Mouse (Mus musculus): ENCODE measurements around the gene Grik3.

Gene Grik3

DNA sequence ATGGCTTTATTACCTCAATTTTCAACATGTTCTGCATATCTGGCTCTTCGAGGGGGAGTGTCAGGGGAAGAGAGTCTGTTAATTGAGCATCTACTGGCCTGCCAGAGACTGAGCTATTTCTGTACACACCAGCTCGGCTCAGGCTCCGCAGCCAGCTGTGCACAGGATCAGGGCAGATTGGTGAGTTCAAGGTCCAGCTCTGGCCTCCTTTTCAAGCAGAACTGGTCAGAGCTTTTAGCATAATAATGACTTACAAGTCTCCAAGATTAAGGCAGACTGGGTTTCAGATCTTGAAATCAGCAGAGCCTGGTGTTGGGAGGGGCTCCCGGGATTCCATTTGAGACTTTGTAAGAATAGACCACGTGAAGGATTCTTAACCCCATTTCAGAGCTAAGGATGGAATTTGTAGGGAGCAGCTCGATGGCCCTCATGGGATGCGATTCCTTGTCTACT, 55.3 kb downstream of the Grik3 start:
- no peak for DNase-seq (ENCODE audit: low spot score in 2 of 2)

DNA sequence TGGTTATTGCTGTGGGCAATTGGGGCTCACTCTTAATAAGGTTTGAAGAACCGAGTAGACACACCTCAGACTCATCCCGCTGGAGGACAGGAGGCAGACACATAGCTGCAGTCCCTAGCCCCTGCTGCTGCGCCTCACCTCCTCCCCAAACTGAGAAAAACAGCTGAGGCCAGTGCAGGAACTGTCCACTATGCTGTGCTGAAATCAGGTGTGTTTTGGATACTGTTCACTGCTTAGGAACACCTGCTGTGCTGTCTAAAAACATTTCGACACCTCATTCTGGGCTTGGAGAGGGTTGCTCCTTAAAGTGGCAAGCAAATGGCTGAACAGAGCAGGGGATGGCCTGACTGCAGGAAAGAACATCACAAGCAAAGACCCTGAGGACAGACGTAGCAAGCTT, 57.7 kb downstream of the Grik3 start:
- DNase-seq (ENCODE audit: low spot score in 2 of 2): no peak

DNA sequence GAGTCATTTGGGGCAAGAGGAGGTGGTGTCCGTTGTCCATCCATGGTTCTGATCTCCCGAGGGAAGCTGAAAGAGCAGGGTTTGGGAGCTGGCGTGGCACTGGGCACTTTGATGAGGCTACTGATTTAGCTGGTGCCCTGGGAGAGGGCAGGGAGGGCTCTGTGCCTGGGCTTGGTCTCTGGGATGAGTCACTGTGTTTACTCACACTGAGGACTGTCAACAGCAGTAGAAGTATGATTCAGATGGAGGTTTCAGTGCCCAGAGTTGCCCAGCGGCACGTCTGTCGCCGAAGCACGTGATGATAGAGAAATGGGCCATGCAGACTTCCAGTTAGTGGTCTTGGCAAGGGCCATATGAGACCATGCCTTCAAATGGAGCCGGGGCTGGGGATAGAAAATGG, 63.3 kb downstream of the Grik3 start:
- DNase-seq (ENCODE audit: low spot score in 2 of 2): peak in 1 of 2 experiments; percentile 25

DNA sequence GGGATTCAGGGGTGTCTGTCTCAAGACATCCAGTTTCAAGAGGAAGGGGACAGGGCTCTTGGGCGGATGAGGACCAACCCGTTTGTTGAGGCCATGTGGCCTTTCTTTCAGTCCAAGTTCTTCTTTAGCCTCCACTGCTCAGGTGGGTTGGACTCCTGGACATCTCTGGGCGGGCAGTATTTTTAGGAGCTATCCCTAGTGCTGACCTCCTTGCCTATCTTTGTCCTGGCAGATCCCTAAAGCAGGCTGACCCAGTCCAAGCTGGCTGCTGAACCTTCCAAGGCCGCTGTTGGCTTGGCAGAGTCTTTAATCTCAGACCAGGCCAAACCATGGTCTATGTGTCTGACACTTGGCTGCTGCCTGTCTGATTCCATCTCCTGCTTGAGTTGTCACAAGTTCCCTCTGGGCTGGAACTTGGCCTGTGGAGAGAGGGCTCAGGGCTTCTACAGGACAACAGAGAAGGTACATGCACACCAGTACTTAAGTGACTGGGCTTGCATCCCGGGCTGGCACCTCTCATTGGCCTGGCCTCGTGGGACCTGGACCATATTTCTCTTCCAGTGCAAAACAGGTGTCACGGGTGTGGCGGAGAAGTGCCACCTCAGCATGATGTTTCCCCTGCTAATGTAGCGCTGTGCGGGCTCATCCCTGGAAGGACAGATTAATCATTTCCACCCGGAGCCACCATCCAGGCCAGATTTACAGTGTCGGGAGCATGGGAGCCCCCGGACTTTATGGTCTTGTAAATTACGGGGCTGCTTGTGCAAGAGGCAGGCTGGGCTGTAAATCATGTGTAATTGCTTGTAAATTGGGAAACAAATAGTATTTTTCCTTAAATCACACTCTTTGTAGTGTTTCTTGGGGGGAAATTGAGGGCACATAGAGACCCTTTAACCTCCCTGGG, 66.2 kb downstream of the Grik3 start:
- DNase-seq (ENCODE audit: low spot score in 2 of 2): no peak

DNA sequence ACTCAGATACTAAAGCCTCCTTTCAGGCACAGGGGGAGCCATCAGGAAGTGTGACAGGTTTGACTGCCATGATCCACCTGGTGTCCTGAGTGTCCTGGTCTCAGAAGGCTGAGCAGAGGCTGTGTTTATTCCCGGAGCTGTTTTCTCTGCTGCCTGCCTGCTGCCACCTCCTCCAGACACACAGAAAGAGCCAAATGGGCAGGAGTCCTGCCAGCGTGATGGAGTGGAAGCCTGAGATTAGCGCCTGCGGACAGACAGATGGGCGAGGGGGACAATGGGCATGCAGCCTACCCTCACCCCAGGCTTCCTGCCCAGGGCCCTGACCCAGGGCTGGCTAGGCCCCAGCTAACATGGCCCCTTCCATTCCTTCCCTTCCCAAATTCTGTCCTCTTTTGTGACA, 69.1 kb downstream of the Grik3 start:
- no peak for DNase-seq (ENCODE audit: low spot score in 2 of 2)

DNA sequence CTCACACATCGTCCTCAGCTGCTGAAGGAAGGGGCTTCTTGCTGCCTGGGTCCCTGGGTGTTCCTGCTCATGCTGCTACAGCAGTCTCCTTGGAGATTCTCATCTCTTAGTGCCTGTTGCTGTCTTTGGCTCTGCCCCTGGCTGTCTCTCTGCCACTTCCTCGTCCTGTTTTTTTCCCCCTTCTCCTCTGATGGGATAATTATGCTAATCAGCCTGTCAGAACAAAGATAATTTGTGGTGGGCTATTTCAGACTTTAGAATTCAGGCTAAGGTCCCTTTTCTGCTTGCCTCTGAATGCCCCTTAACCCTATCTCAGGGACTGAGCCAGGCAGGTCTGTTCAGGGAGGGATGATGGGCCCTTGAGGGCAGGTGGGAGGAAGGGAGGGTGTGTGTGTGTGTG, 70.3 kb downstream of the Grik3 start:
- no peak for DNase-seq (ENCODE audit: low spot score in 2 of 2)

DNA sequence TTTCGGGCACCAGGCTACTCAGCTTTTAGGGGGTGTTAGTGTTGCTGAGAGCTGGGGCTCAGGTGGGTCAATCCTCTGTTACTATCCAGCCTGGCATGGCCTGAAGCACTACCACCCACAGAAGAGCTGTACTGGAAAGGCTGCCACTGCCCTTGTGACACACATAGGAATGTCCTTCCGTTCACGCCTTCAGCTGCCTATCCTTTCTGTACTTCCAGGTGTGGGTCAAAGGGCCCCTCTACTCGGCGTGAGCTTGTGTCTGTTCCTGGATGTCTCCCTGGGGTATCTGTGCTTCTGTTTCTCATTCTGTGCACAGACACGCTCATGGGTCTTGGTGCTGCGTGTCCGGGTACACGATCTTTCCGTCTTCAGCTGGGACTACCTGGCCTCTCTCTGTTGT, 73.1 kb downstream of the Grik3 start:
- DNase-seq (ENCODE audit: low spot score in 2 of 2): no peak

DNA sequence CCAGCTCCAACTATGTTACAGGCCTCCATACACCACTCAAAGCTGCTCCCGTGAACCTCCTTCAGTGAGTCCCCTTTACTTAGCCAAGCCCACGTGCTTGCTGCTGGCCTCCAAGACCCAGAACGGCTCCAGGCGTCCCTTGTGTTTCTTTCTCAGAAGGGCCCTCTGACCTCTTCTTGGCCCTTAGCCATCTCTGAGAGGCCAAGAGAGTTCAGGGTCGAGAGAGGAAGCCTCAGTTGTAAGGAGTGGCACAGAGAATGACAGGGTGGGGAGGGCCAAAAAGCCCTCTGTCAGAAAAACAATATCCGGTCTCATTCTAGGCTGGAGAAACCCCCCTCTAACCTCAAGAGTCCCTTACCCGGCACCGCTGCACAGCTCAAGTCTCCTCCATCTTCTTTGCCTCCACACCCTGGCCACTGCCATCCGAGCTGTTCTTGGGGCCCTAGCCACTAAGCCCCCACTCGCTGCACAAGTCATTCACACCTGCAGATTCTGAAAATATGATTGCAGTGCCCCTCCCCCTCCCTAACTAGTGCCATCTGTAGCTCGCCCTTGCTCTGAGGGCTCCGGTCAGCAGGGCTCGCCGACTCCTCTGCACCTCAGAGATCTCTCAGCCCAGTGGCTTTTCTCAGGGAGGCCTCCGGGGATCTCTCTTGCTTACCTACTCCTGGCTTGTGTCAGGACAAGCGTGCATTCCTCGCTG, 73.7 kb downstream of the Grik3 start:
- DNase-seq (ENCODE audit: low spot score in 2 of 2): no peak

DNA sequence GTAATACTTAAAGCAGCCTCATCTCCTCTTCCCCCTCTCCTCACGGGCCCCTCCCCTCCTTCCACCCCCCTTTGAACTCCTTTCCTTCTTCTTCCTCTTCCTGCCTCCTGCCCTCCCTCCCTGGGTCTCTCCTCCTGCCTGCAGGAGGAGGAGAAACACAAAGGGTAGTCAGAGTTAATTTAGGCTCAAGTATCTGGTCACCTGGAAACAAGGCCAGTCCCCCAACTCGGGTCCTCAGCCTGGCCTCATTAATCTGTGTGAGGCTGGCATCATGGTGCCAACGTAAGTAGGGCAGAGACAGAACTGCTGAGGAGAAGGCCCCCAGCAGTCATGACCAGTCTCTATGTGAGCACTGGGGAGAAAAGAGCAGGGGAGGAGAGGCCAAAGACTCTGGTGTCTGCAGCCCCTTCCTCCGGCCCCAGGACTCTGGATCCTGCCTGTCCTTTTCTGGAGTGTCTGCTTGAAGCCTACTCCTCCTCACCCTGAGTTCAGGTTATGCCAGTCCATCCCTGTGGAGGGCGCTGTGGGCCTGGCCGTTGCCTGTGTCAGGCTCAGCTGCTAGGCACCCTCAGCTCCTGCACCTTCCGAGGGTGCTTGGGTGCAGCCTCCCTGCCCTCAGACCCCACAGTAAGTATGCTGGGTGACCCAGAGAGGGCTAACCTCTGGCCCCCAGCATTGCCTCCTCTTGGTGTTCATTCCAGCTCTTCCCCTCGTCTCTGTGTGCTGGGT, 75.4 kb downstream of the Grik3 start:
- DNase-seq (ENCODE audit: low spot score in 2 of 2): no peak

DNA sequence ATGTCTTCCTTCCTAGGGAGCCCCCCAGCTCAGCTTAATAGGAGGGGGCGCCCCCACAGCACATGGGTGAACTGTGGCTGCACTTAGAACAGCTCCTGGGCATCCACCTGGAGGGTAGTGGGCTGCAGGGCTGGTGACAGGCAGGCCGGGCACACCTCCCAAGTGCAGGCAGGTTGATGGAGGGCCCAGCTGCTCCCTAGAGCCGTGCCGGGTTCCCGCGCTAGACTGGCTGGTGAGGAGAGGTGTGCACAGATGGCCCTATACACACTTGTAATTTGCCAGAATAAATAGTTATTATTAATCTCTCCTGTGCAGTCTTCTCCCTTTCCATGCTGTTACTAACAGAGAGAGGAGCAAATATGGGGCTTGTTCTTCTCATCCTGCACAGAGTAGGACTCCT, 77.7 kb downstream of the Grik3 start:
- DNase-seq (ENCODE audit: low spot score in 2 of 2): no peak

DNA sequence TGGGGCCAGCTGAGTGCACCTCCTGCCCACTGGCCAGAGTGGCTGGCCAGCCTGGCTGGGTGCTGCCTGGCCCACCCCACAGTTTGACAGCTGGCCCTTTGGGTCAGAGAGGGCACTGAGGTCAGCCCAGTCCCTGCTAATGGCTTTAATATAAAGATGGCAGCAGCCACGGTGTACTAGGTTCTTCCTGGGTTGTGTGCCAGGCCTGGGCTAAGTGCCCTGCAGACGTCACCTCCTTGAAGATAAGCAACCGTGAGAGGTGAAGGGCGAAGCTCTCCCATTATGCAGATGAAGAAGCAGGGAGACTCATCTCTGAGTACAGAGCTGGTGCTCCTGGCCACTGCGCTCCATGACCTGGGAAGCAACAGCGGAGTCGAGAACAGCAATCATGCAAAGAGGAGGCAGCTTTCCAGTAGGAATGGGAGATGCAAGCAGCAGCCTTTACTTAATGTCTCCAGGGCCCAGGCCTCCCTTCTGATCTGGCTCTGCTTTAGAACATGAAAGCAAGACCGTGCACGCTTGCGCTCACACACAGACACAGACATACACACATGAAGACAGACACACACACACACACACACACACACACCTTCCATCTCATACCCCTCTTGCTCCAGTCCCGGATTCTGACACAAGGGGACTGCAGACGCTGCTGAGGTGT, 81.3 kb downstream of the Grik3 start:
- no peak for DNase-seq (ENCODE audit: low spot score in 2 of 2)

DNA sequence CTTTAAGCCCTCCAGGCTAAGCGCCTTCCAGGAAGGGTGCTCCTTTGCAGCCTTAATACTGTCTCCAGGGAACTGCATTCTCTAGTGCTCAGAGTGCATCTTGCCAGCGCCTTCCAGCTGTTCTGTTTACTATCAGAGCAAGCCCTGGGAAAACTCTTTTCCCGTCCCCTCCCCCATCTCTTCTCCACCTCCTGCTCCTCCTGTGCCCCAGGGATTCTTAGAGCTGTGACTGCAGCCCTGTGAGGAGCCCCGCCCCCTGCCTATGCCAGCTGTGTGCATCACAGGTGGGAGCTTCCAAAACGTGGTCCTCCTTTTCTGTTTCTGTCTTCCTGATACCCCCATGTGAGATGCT, 81.8 kb downstream of the Grik3 start:
- no peak for DNase-seq (ENCODE audit: low spot score in 2 of 2)

DNA sequence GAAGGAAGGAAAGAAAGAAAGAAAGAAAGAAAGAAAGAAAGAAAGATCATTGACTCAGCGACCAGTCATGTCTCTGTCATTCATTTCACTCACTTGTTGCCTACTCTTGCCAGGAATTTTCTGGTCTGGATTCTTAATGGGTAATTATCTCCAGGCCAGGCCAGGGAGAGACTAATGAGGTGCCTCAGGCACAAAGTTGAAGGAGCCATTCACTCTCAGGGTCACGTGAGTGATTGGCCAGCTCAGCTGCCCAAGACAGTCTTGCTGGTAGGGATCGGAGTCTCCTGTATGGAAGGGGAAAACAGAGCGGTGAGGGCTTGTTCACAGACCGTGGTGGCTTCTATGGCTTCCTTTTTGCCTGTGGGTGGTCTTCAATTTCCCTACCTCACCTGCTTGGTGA, 82.5 kb downstream of the Grik3 start:
- no peak for DNase-seq (ENCODE audit: low spot score in 2 of 2)

DNA sequence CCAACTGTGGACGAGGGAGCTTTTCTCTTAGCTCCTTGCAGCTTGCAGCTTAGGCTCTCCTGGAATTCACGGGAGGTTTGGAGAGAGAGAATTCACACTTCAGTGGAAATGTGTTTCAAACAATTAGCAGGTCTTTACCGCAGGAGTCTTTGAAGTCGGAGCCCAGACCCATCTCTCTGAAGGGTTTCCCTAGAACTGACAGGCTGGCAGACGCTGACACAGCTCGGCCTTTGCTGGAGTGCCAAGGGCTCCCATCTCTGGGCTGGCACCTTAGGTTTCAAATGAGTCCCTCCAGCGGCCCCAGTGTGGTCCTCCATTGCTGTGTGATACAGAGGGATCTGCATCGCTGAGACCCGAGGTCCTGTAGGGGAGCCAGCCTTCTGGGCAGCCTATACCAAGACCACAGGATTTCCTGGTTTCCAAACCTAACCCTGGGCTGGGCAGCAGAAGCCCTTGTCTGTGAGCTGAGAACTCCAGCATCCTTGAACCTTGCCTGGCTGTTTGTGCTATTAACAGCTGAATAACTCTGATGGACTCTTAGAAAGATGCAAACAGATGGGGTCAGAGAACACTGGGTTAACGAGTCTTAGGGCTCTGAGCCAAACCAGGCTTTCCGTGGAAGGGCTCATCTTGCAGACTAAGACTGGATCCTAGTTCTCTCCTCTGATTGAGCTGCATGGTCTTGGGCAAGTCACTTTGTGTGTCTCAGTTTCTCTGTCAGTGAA, 83.6 kb downstream of the Grik3 start:
- no peak for DNase-seq (ENCODE audit: low spot score in 2 of 2)

DNA sequence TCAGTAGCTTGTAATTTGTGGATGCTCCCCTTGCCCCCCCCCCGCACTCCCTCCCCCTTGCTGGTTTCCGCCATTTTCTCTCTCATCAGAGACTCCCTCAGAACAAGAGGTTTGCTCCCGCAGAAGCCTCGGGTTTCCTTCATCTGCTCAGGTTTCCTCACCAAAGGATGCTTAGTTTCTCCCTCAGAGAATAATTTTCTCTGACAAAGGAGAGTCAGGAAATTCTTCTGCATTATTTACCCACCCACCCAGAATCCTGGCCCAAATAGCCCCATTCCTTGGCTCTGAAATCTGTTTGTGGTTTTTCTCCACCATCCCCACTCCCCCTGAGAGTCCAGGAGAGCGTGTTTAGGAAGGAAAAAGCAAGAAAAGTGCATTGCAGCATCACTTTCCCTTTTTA, 89.8 kb downstream of the Grik3 start:
- DNase-seq (ENCODE audit: low spot score in 2 of 2): no peak

DNA sequence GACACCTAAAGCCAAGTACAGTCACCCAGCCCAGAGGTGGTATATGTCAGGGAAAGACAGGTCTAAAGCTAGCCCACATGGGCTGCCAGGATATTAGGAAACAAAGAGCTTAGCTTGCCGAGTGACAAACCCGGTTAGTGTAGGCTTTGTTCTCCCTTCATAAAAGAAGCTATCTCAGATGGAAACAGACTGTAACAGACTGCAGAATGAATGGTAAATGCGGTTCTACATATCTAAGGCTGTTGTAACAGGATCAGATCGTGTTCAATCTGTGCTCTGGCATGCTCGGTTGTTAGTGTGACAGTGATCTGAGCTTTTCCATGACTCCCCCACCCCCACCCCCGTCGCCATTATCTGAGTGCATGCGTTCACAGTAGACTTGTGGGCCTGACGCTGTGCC, 92.8 kb downstream of the Grik3 start:
- no peak for DNase-seq (ENCODE audit: low spot score in 2 of 2)

DNA sequence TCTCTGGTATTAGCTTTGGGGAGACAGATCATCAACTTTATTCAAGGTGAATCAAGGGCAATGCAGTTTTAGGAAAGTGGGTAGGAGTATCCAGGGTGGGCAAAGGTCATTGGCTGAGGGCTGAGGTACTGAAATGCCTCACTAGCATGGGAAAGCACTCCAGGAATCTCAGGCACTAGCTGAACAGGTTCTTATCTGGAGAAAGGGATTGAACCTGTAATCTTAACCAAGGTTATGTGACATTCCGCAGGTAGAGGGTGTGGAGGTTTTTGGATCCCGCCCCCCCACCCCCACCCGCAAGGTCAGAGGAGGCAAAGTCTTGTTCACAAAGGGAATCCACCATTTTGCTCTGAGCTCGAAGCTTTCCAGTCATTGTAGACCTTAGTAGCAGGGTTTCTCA, 93.4 kb downstream of the Grik3 start:
- no peak for DNase-seq (ENCODE audit: low spot score in 2 of 2)

DNA sequence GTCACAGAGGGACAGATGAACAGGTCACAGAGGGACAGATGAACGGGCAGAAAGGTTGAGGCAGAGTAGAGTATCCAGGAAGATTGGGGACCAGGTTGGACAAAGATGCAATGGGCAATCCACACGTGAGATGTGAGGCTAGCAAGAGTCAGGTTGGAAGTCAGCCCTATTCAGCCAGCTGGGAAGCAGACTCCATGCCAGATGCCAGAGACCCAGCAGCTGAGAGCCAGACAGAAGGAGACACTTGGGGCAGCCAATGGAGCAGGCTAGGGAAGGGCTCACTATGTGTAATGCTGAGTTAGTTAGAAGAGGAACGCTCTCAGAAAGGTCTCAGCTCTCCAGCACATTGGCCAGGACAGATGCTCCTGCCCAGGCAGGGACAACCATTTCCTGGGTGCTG, 94.2 kb downstream of the Grik3 start:
- no peak for DNase-seq (ENCODE audit: low spot score in 2 of 2)

DNA sequence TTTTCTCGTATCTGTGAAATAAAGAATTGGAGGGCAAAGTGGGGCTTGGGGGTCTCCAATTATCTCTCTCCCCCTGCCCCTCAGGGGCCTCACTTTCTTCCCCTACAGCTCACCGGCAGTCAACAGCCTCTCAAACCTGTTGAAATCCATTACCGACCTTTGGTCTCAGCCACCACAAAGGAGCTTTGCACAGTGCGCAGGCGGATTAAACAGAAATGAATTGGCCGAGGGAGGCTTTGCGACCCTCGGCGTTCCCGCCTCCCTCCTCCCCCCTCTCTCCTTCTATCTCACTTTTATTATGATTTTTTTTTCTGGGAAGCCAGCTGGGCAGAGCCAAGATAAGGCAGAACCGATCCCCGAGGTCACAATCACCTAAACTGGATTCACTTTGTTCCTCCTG, 97.1 kb downstream of the Grik3 start:
- DNase-seq (ENCODE audit: low spot score in 2 of 2): no peak

DNA sequence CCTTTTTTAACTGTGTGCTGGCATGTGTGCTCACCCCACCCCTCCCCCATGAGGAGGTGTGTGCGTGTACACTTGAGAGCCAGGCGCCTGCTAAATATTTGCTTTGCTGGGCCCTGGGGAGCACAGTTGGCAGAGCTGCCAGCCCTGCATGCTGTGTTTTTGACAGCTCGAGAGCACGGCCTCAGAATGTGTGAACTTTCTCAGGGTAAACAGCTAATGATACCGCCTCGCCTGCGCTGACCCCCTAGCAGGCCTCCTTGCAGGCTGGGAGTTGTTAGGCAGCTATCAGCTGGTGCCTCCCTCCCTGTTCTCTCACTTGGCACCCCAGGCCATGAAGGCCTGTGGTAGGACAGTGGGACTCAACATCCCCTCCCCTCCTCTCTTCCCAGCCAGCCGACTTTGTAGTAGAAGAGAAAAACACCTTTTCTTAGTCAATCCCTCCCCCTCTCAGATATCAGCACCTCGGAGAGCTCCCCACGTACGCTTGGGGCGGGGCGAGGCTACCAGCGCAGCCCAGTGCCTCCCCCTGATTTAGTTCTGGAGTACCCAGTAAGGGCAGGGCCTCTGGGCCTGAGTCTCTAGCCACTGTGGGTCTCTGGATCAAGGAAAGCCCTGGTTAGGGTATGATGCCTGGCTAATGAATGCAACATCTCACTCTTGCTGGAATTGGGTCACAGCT, 99.9 kb downstream of the Grik3 start:
- DNase-seq (ENCODE audit: low spot score in 2 of 2): no peak

DNA sequence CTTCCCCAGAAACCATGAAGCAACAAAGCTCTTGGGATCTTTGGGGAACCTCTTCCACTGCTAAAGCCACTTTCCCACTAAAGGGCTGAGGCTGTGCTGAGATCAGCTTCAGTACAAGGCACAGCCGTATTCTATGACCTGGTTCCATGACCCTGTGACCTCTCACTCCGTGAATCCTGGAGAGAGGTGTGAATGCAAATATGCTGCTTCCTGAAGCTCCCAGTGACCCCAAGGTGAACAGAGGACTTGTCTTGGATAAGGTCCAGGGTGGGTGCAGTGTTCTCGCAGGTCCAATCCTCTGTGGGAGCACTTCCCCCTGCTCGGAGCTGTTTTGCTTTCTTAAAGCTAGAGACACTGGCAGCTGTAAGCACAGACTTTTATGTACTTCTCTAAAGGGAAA, 102.2 kb downstream of the Grik3 start:
- no peak for DNase-seq (ENCODE audit: low spot score in 2 of 2)
